Mouse (Mus musculus) testis, adult 2 months (tissue): ENCODE results near the gene Ms4a7.

Experiments
- CTCF ChIP-seq: fragments of 200-500 bp; IDR thresholded peaks from 2 replicates; pipeline ENCODE4 v1.5.1; 2012; ENCODE audit warnings: low read depth, mild to moderate bottlenecking, inconsistent platforms, low read length, moderate library complexity; ENCODE audit not compliant: control insufficient read depth, insufficient read depth, insufficient replicate concordance
- POLR2A ChIP-seq: fragments of 200-500 bp; IDR thresholded peaks from 2 replicates; pipeline ENCODE4 v1.6.1; 2012; ENCODE audit warnings: low read depth, mild to moderate bottlenecking, inconsistent platforms, low read length, moderate library complexity; ENCODE audit not compliant: control insufficient read depth

- TF ChIP-seq POLR2A (no peak), CTCF (0 out of 2 replicates have a peak, but pooled peaks have one; percentile 15)
Measured at GRCm38 (mm10) chr19:11349698-11350481, 13.9 kb upstream of the Ms4a7 start.
